Mouse (Mus musculus) heart, embryonic 11.5 days (tissue): ENCODE results near the gene Tmem240. TPM values are rescaled to one million over a fixed set of nuclear protein-coding genes. Genes with fewer than 3 reads are reported as not detected.

Experiments
- ATAC-seq: fragments of 200-750 bp; cut with Nextera tagmentation; replicated peaks from 2 replicates; pipeline ENCODE4 v1.8.0; 2017; ENCODE audit warnings: moderate library complexity; ENCODE audit not compliant: insufficient number of reproducible peaks, low FRiP score, low TSS enrichment
- H3K27ac ChIP-seq: fragments of 300-500 bp; sonication (generic); 2 replicates; pipeline ENCODE4 v1.5.1; 2014; ENCODE audit warnings: mild to moderate bottlenecking, low read depth, low read length
- H3K27me3 ChIP-seq: fragments of 300-500 bp; sonication (generic); 2 replicates; pipeline ENCODE4 v1.6.1; 2014; ENCODE audit warnings: mild to moderate bottlenecking, low read length, mixed read lengths; ENCODE audit not compliant: control insufficient read depth, insufficient read depth
- H3K36me3 ChIP-seq: fragments of 300-500 bp; sonication (generic); 2 replicates; pipeline ENCODE4 v1.6.1; 2014; ENCODE audit warnings: mild to moderate bottlenecking, low read length, moderate library complexity, mixed read lengths; ENCODE audit not compliant: control insufficient read depth, insufficient read depth
- H3K4me1 ChIP-seq: fragments of 300-500 bp; sonication (generic); 2 replicates; pipeline ENCODE4 v1.6.1; 2014; ENCODE audit warnings: low read length; ENCODE audit not compliant: control insufficient read depth, insufficient read depth
- H3K4me2 ChIP-seq: fragments of 300-500 bp; sonication (generic); 2 replicates; pipeline ENCODE4 v1.6.1; 2014; ENCODE audit warnings: mild to moderate bottlenecking, moderate library complexity
- H3K4me3 ChIP-seq: fragments of 300-500 bp; sonication (generic); 2 replicates; pipeline ENCODE4 v1.5.1; 2014; ENCODE audit warnings: low read depth, low read length
- H3K9ac ChIP-seq: fragments of 300-500 bp; sonication (generic); 2 replicates; pipeline ENCODE4 v1.6.1; 2014; ENCODE audit warnings: mild to moderate bottlenecking, low read depth, low read length, moderate library complexity
- H3K9me3 ChIP-seq: fragments of 300-500 bp; sonication (generic); replicated peaks from 2 replicates; pipeline ENCODE4 v1.6.1; 2016; ENCODE audit warnings: low read length; ENCODE audit not compliant: control insufficient read depth
- WGBS: fragments of 180-500 bp; shearing (Covaris S2); extraction: QIAGEN DNeasy Blood & Tissue Kit; methylation state at CpG from one replicate; pipeline ENCODE4 v1.1.7; 2014; ENCODE audit not compliant: insufficient replicate concordance; 5-methylcytosine and 5-hydroxymethylcytosine counted together
- polyA plus RNA-seq: library from polyadenylated mRNA; unstranded; fragments of >200 nt; fragmentation: Nextera tagmentation; extraction: Ambion mirVana; gene quantifications from 2 replicates; pipeline ENCODE4 v1.2.1, GENCODE M21; 2014

The Tmem240 gene
- polyA plus RNA-seq, 1 experiment from 2014 or later = 0.47 TPM

- Histone ChIP-seq H3K4me1 (no peaks in the 10 kb centered on the region), H3K9ac (no peak overlapping the region), H3K4me2 (no peak overlapping the region), H3K4me3 (no peak overlapping the region), H3K36me3 (no peaks in the 10 kb centered on the region), H3K27ac (no peak overlapping the region), H3K27me3 (peaks cover 20% of the 10 kb centered on the region), H3K9me3 (no peaks in the 10 kb centered on the region)
- no peak for ATAC-seq
- WGBS = 57% methylated on average over 16 of the region's 16 CpGs
Observed at GRCm38 (mm10) chr4:155696261-155697255, 38.0 kb upstream of the Tmem240 start.

GRCm38 (mm10) chr4:155700425-155700824 lies 34.2 kb upstream of the Tmem240 start:
- no peak for ATAC-seq
- H3K4me3 ChIP-seq = no peak overlapping the region
- H3K9ac ChIP-seq = no peak overlapping the region
- no peaks in the 10 kb centered on the region for H3K36me3 ChIP-seq
- 0 out of 2 replicates have a peak, but pooled peaks cover 3% of the 10 kb centered on the region for H3K4me1 ChIP-seq
- peaks cover 7% of the 10 kb centered on the region for H3K27me3 ChIP-seq
- H3K27ac ChIP-seq = no peak overlapping the region
- H3K4me2 ChIP-seq = no peak overlapping the region
- H3K9me3 ChIP-seq = no peaks in the 10 kb centered on the region

DNA sequence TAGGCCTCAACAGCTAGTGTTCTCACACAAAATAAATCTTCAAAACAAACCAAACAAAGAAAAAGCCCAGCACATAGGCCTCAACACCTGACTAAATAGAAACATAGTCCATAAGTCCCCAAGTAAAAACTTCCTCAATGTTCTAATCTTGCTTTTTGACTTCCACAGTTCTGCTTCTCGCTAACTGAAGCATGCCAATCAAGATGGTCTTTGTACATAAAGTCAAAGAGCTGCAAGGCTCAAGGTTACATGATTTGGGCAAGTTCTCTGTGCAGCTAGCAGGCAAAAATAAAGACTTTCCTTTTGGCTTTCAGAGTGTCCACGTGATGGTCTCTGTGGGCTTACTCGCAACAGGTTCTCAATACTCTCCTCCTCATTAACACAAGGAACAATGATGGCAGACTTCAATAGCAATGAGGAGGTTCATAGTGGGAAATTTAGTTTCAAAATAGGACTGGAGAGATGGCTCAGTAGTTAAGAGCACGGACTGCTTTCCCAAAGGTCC lies 31.1 kb upstream of the Tmem240 start:
- Histone ChIP-seq H3K27ac (no peak overlapping the region), H3K9me3 (no peaks in the 10 kb centered on the region), H3K4me1 (peaks cover 8% of the 10 kb centered on the region), H3K4me2 (no peak overlapping the region), H3K9ac (no peak overlapping the region), H3K4me3 (no peak overlapping the region), H3K27me3 (no peaks in the 10 kb centered on the region), H3K36me3 (no peaks in the 10 kb centered on the region)
- WGBS = 92% methylated on average over 4 of the region's 4 CpGs
- no peak for ATAC-seq

- Histone ChIP-seq H3K9me3 (no peaks in the 10 kb centered on the region), H3K9ac (peak within 1 kb of the TSS; percentile 82), H3K27me3 (no peaks in the 10 kb centered on the region), H3K36me3 (no peaks in the 10 kb centered on the region), H3K4me1 (peaks cover 8% of the 10 kb centered on the region), H3K27ac (peak within 1 kb of the TSS; percentile 96), H3K4me2 (peak within 1 kb of the TSS; percentile 82), H3K4me3 (peak within 1 kb of the TSS; percentile 91)
- WGBS = 1% methylated on average over 82 of the region's 83 CpGs
- ATAC-seq = peak; percentile 92
Observed at GRCm38 (mm10) chr4:155704721-155705591, 29.6 kb upstream of the Tmem240 start, which contains the start of gene Ssu72. Gene Ssu72 (plus strand): TSS chr4:155704800.

GRCm38 (mm10) chr4:155705592-155705929 lies 29.0 kb upstream of the Tmem240 start:
- H3K4me1 ChIP-seq = peaks cover 8% of the 10 kb centered on the region
- H3K9me3 ChIP-seq = no peaks in the 10 kb centered on the region
- H3K9ac ChIP-seq = peak overlapping the region; percentile 82
- peak overlapping the region; percentile 96 for H3K27ac ChIP-seq
- ATAC-seq = no peak; the same call in 1 of the 2 replicates
- peak overlapping the region; percentile 82 for H3K4me2 ChIP-seq
- H3K36me3 ChIP-seq = no peaks in the 10 kb centered on the region
- H3K27me3 ChIP-seq = no peaks in the 10 kb centered on the region
- H3K4me3 ChIP-seq = peak overlapping the region; percentile 91
- WGBS = under 1% methylated on average over 19 of the region's 19 CpGs

- Histone ChIP-seq H3K4me2 (no peak overlapping the region), H3K9ac (no peak overlapping the region), H3K4me1 (peaks cover 8% of the 10 kb centered on the region), H3K27ac (no peak overlapping the region), H3K27me3 (no peaks in the 10 kb centered on the region), H3K36me3 (no peaks in the 10 kb centered on the region), H3K4me3 (no peak overlapping the region), H3K9me3 (no peaks in the 10 kb centered on the region)
- WGBS = 79% methylated on average over 2 of the region's 2 CpGs
- no peak for ATAC-seq
Observed at GRCm38 (mm10) chr4:155708582-155708981, 26.0 kb upstream of the Tmem240 start.

GRCm38 (mm10) chr4:155708988-155709387 lies 25.6 kb upstream of the Tmem240 start:
- Histone ChIP-seq H3K36me3 (no peaks in the 10 kb centered on the region), H3K9me3 (no peaks in the 10 kb centered on the region), H3K27ac (no peak overlapping the region), H3K4me3 (no peak overlapping the region), H3K9ac (no peak overlapping the region), H3K4me1 (peaks cover 8% of the 10 kb centered on the region), H3K4me2 (no peak overlapping the region), H3K27me3 (no peaks in the 10 kb centered on the region)
- no peak for ATAC-seq

GRCm38 (mm10) chr4:155710521-155711252 lies 23.9 kb upstream of the Tmem240 start:
- ATAC-seq = no peak
- peaks cover 5% of the 10 kb centered on the region for H3K4me1 ChIP-seq
- H3K4me3 ChIP-seq = no peak overlapping the region
- H3K9me3 ChIP-seq = no peaks in the 10 kb centered on the region
- H3K27ac ChIP-seq = peak overlapping the region; percentile 41; the same call in 1 of the 2 replicates
- no peak overlapping the region for H3K4me2 ChIP-seq
- 69% methylated on average over 6 of the region's 6 CpGs for WGBS
- H3K27me3 ChIP-seq = no peaks in the 10 kb centered on the region
- H3K36me3 ChIP-seq = peaks cover 4% of the 10 kb centered on the region
- H3K9ac ChIP-seq = no peak overlapping the region
